Mouse (Mus musculus): ENCODE results near the gene Bcl2l1.

DNA sequence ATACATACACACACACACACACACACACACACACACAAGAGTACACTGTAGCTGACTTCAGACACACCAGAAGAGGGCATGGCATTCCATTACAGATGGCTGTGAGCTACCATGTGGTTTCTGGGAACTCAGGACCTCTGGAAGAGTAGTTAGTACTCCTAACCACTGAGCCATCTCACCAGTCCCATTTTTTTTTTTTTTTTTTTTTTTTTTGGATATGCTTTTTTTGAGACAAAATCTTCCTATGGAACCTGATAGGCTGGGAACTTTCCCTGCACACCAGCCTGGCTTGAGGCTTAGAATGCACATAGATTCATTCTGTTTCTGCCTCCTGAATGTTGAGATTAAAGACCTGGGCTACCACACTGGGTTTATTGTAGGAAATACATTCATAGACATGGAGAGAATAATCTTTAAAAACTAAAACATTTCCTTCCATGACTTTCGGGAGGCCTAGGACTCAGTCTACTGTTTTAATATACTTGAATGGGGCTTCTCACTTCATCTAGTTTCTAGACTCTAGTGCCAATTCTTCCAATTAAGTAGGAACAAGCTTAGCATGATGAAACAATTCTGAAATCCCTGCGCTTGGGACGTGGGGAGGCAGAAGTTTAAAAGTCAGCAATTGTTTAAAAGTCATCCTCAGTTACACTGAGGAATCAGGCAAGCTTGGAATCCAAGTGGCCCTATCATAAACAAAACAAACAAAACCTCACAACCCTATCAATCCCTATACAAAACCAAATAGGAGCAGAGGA lies 15.7 kb upstream of the Bcl2l1 start:
- TF ChIP-seq CTCF (IDR thresholded peaks at IDR 0.05; ENCODE audit: borderline replicate concordance, insufficient read depth, low read length) (no peak), POLR2A (IDR thresholded peaks at IDR 0.05; ENCODE audit: low read depth, low read length) (0 out of 2 replicates have a peak, but pooled peaks have one; percentile 24)

Data from embryonic fibroblast, embryonic 13.5 days (primary cell).